Mouse (Mus musculus) embryonic facial prominence, embryonic 10.5 days (tissue): Measurements from ENCODE around the gene Mta2. TPM values are rescaled to one million over a fixed set of nuclear protein-coding genes. Genes with fewer than 3 reads are reported as not detected.

Experiments
- DNase-seq: peaks from one replicate; pipeline ENCODE4 v3.0.0-alpha.2; 2017; ENCODE audit warnings: low spot score
- H3K27ac ChIP-seq: fragments of 300-500 bp; sonication (generic); replicated peaks from 2 replicates; pipeline ENCODE4 v1.5.1; 2016; ENCODE audit warnings: mild to moderate bottlenecking
- H3K27me3 ChIP-seq: fragments of 300-500 bp; sonication (generic); replicated peaks from 2 replicates; pipeline ENCODE4 v1.6.1; 2016; ENCODE audit warnings: low read depth, mild to moderate bottlenecking; ENCODE audit not compliant: poor library complexity, severe bottlenecking
- H3K36me3 ChIP-seq: fragments of 300-500 bp; sonication (generic); replicated peaks from 2 replicates; pipeline ENCODE4 v1.6.1; 2016; ENCODE audit warnings: mild to moderate bottlenecking, moderate library complexity
- H3K4me1 ChIP-seq: fragments of 300-500 bp; sonication (generic); 2 replicates; pipeline ENCODE4 v1.6.1; 2016
- H3K4me3 ChIP-seq: fragments of 300-500 bp; sonication (generic); 2 replicates; pipeline ENCODE4 v1.5.1; 2016; ENCODE audit warnings: mild to moderate bottlenecking, moderate library complexity
- H3K9me3 ChIP-seq: fragments of 300-500 bp; sonication (generic); 2 replicates; pipeline ENCODE4 v1.6.1; 2016; ENCODE audit warnings: mild to moderate bottlenecking
- WGBS: fragments of 180-500 bp; shearing (Covaris S2); methylation state at CpG from one replicate; pipeline ENCODE4 v1.1.7; 2016; 5-methylcytosine and 5-hydroxymethylcytosine counted together
- polyA plus RNA-seq: library from polyadenylated mRNA; unstranded; fragments of >200 nt; fragmentation: Nextera tagmentation; extraction: Ambion mirVana; gene quantifications from 2 replicates; pipeline ENCODE4 v1.2.1, GENCODE M21; 2016

The Mta2 gene
- polyA plus RNA-seq, 1 experiment from 2014 or later: 212 TPM

- Histone ChIP-seq H3K9me3 (no peaks in the 10 kb centered on the region), H3K4me1 (no peaks in the 10 kb centered on the region), H3K4me3 (no peak overlapping the region), H3K27ac (no peak overlapping the region), H3K27me3 (no peaks in the 10 kb centered on the region), H3K36me3 (peaks cover 85% of the 10 kb centered on the region)
- no peak for DNase-seq
- 96% methylated on average over 3 of the region's 3 CpGs for WGBS
Observed at GRCm38 (mm10) chr19:8914212-8914611, 27.5 kb upstream of the Mta2 start.

- H3K4me3 ChIP-seq: no peak overlapping the region
- H3K9me3 ChIP-seq: no peaks in the 10 kb centered on the region
- H3K4me1 ChIP-seq: peaks cover 22% of the 10 kb centered on the region
- no peak overlapping the region for H3K27ac ChIP-seq
- peaks cover 52% of the 10 kb centered on the region for H3K36me3 ChIP-seq
- WGBS: 91% methylated on average over 3 of the region's 3 CpGs
- no peak for DNase-seq
- no peaks in the 10 kb centered on the region for H3K27me3 ChIP-seq
Observed at GRCm38 (mm10) chr19:8919000-8919399, 22.7 kb upstream of the Mta2 start.

GRCm38 (mm10) chr19:8919684-8920072 is 22.0 kb upstream of the Mta2 start:
- DNase-seq: no peak
- Histone ChIP-seq H3K4me3 (peak overlapping the region; percentile 92), H3K27ac (peak overlapping the region; percentile 92), H3K9me3 (no peaks in the 10 kb centered on the region), H3K36me3 (peaks cover 50% of the 10 kb centered on the region), H3K4me1 (peaks cover 22% of the 10 kb centered on the region), H3K27me3 (no peaks in the 10 kb centered on the region)
- WGBS: 72% methylated on average over 6 of the region's 6 CpGs

- Histone ChIP-seq H3K27ac (peak within 1 kb of the TSS; percentile 92), H3K9me3 (no peaks in the 10 kb centered on the region), H3K27me3 (no peaks in the 10 kb centered on the region), H3K4me3 (peak within 1 kb of the TSS; percentile 92), H3K4me1 (peaks cover 22% of the 10 kb centered on the region), H3K36me3 (peaks cover 47% of the 10 kb centered on the region)
- peak; percentile 95 for DNase-seq
- 3% methylated on average over 50 of the region's 50 CpGs for WGBS
Observed at GRCm38 (mm10) chr19:8920073-8920736, 21.5 kb upstream of the Mta2 start, which contains the start of gene B3gat3. Gene B3gat3 (plus strand): TSS chr19:8920374.

- Histone ChIP-seq H3K36me3 (peaks cover 47% of the 10 kb centered on the region), H3K4me3 (peak overlapping the region; percentile 92), H3K9me3 (no peaks in the 10 kb centered on the region), H3K27ac (peak overlapping the region; percentile 92), H3K4me1 (peaks cover 22% of the 10 kb centered on the region), H3K27me3 (no peaks in the 10 kb centered on the region)
- 3% methylated on average over 6 of the region's 6 CpGs for WGBS
- DNase-seq: peak; percentile 54
Observed at GRCm38 (mm10) chr19:8920836-8921291, 20.8 kb upstream of the Mta2 start.

GRCm38 (mm10) chr19:8921741-8922140 is 19.9 kb upstream of the Mta2 start:
- Histone ChIP-seq H3K27me3 (no peaks in the 10 kb centered on the region), H3K27ac (no peak overlapping the region), H3K4me3 (peak overlapping the region; percentile 92), H3K4me1 (peaks cover 22% of the 10 kb centered on the region), H3K9me3 (no peaks in the 10 kb centered on the region), H3K36me3 (peaks cover 47% of the 10 kb centered on the region)
- 56% methylated on average over 9 of the region's 9 CpGs for WGBS
- no peak for DNase-seq

GRCm38 (mm10) chr19:8926766-8927165 is 14.9 kb upstream of the Mta2 start:
- no peaks in the 10 kb centered on the region for H3K27me3 ChIP-seq
- H3K27ac ChIP-seq: no peak overlapping the region
- H3K9me3 ChIP-seq: no peaks in the 10 kb centered on the region
- H3K36me3 ChIP-seq: peaks cover 60% of the 10 kb centered on the region
- peaks cover 34% of the 10 kb centered on the region for H3K4me1 ChIP-seq
- WGBS: 90% methylated on average over 2 of the region's 2 CpGs
- DNase-seq: no peak
- peak overlapping the region; percentile 12; the same call in 1 of the 2 replicates for H3K4me3 ChIP-seq

GRCm38 (mm10) chr19:8927891-8928525 is 13.7 kb upstream of the Mta2 start:
- 91% methylated on average over 12 of the region's 12 CpGs for WGBS
- Histone ChIP-seq H3K4me1 (peaks cover 28% of the 10 kb centered on the region), H3K36me3 (peaks cover 60% of the 10 kb centered on the region)

GRCm38 (mm10) chr19:8928689-8929223 is 12.9 kb upstream of the Mta2 start:
- no peak for DNase-seq
- Histone ChIP-seq H3K27ac (peak overlapping the region; percentile 91), H3K27me3 (no peaks in the 10 kb centered on the region), H3K36me3 (peaks cover 61% of the 10 kb centered on the region), H3K4me3 (peak overlapping the region; percentile 89), H3K4me1 (peaks cover 28% of the 10 kb centered on the region), H3K9me3 (no peaks in the 10 kb centered on the region)
- 14% methylated on average over 16 of the region's 16 CpGs for WGBS

More at GRCm38 (mm10) chr19:8927891-8928525, 13.7 kb upstream of the Mta2 start:
- Histone ChIP-seq H3K27me3 (no peaks in the 10 kb centered on the region), H3K4me3 (no peak overlapping the region), H3K9me3 (no peaks in the 10 kb centered on the region), H3K27ac (no peak overlapping the region)
- no peak for DNase-seq

GRCm38 (mm10) chr19:8929224-8930088 is 12.2 kb upstream of the Mta2 start, which contains the start of the genes Rom1 and Eml3:
Gene Rom1 (minus strand): TSS chr19:8929356.
Gene Eml3 (plus strand): TSS chr19:8929552.
- peak within 1 kb of the TSS; percentile 89 for H3K4me3 ChIP-seq
- under 1% methylated on average over 73 of the region's 74 CpGs for WGBS
- peaks cover 63% of the 10 kb centered on the region for H3K36me3 ChIP-seq

GRCm38 (mm10) chr19:8930117-8930516 is 11.6 kb upstream of the Mta2 start:
- peak overlapping the region; percentile 91 for H3K27ac ChIP-seq
- H3K4me1 ChIP-seq: peaks cover 28% of the 10 kb centered on the region
- WGBS: 12% methylated on average over 11 of the region's 11 CpGs
- peaks cover 66% of the 10 kb centered on the region for H3K36me3 ChIP-seq
- peak overlapping the region; percentile 89 for H3K4me3 ChIP-seq
- H3K27me3 ChIP-seq: no peaks in the 10 kb centered on the region
- no peaks in the 10 kb centered on the region for H3K9me3 ChIP-seq
- DNase-seq: no peak

More at GRCm38 (mm10) chr19:8929224-8930088, 12.2 kb upstream of the Mta2 start, which contains the start of the genes Rom1 and Eml3:
- DNase-seq: peak; percentile 84
- Histone ChIP-seq H3K27ac (peak within 1 kb of the TSS; percentile 91), H3K27me3 (no peaks in the 10 kb centered on the region), H3K4me1 (peaks cover 28% of the 10 kb centered on the region), H3K9me3 (no peaks in the 10 kb centered on the region)

GRCm38 (mm10) chr19:8930771-8931170 is 10.9 kb upstream of the Mta2 start:
- Histone ChIP-seq H3K9me3 (no peaks in the 10 kb centered on the region), H3K4me3 (peak overlapping the region; percentile 89), H3K36me3 (peaks cover 66% of the 10 kb centered on the region), H3K4me1 (peaks cover 28% of the 10 kb centered on the region), H3K27ac (peak overlapping the region; percentile 12; the same call in 1 of the 2 replicates), H3K27me3 (no peaks in the 10 kb centered on the region)
- no peak for DNase-seq
- WGBS: 79% methylated on average over 7 of the region's 7 CpGs
